Mouse (Mus musculus) right cerebral cortex, postnatal 36 days (tissue): ENCODE measurements around the gene Mdm1.
"Not testable (repeated sequence)": the region's sequence is repeated elsewhere in the genome, so short reads cannot be mapped to it uniquely, and the experiment has no call there.

Experiments
- DNase-seq, 2 experiments: peaks; one replicate each; pipeline ENCODE4 v3.0.0; 2022; ENCODE audit warnings: low spot score in 2 of 2, mixed read lengths in 1 of 2

The Mdm1 gene

GRCm38 (mm10) chr10:118215719-118216393, 74.2 kb downstream of the Mdm1 start:
- not testable (repeated sequence) for DNase-seq
